Mouse (Mus musculus) heart, adult 8-10 months (tissue): ENCODE results near the gene Nlrx1. TPM values are rescaled to one million over a fixed set of nuclear protein-coding genes. Genes with fewer than 3 reads are reported as not detected.

Source experiments
- DNase-seq: peaks from one replicate; pipeline ENCODE4 v3.0.0; 2022; ENCODE audit warnings: low spot score
- total RNA-seq, 4 experiments: library from RNA; stranded (reverse); gene quantifications; 2 replicates each; pipeline ENCODE4 v1.2.4; 2022

The Nlrx1 gene
- total RNA-seq, 4 experiments from 2014 or later: 20.3 to 25.8 (median 24.9) TPM

DNA sequence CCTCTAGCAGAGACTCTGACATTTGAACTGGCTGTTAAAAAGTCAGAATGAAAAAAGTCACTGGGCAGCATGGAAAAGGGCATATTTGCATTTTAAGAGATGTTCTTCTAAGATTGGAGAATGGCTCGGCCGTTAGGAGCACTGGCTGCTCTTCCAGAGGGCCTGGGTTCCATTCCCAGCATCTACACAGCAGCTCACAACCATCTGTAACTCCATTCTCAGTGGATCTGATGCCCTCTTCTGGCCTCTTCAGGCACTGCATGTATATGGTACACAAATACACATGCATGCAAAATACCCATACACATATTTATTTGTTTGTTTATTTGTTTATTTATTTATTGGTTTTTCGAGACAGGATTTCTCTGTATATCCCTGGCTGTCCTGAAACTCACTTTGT, 678 bp upstream of the Nlrx1 start:
- DNase-seq: peak; percentile 24

DNA sequence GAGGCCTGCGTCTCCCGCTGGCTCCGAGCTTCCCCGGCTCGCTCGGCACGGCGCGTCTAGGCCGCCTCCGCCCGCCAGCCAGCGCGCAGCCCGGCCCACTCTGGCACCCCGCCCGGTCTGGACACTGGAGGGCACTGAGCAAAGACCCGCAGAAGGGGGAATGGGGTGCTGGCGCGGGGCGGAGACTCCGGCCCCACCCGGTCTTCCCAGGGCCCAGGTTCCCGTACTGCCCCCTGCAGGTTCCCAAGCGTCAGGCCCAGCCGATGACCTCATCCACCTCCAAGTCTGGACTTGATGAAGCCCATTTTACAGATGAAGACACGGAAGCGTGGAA, 405 bp downstream of the Nlrx1 start:
- peak; percentile 85 for DNase-seq

DNA sequence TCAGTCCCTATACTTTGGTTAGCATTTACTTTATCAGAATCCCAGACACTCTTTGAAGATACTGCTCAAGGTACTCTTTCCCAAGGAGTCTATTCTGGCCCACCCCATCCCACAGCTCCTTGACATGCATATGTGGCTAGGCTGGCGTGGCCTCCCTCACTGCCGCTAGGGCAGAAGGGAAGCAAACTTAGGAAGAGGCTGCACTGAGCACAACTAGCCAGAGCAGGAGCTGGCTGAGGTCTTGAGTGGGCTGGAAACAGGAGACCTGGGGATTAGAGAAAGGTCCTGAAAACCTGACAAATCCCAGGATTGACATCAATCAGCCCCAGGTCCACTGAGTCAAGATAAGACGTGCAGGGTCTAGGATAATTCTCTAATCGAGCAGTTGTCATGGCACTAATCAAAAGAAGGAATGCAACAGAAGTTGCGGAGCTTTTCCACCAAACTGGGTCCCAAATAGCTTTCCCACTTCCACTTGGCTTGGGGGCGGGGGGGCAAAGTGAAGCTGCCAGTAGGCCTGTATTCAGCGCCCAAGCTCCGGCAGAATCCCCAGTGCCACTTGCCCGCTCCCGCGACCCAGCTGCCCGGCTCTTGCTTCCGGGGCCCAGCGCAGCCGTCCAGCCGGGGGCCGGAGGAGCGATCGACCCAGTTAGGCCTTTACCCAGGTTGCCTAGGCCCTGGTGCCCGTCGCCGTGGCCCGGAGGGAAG, 926 bp downstream of the Nlrx1 start:
- DNase-seq: no peak

- no peak for DNase-seq
These were observed 1.7 kb downstream of the Nlrx1 start for GRCm38 (mm10) chr9:44266478-44267226.

GRCm38 (mm10) chr9:44261388-44261787, 7.0 kb downstream of the Nlrx1 start:
- DNase-seq: no peak

- no peak for DNase-seq
These were observed 9.4 kb downstream of the Nlrx1 start for GRCm38 (mm10) chr9:44259014-44259413.

- DNase-seq: no peak
These were observed 12.2 kb downstream of the Nlrx1 start for GRCm38 (mm10) chr9:44256213-44256612.

DNA sequence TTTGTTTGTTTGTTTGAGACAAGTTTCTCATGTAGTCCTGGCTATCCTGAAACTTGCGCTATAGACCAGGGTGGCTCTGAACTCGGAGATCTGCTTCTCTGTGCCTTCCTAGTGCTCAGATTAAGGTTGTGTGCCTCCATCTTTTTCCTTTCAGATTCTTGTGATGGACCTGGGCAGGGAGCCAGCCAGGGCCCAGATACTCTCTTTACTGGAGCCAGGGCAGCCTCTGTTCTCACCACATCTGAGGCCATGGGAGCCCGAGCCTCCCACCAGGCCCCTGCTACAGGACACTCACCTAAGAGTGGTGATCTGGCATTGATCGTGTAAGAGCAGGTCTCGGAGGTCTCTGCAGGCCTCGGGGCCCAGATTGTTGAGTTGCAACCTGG, 13.3 kb downstream of the Nlrx1 start:
- no peak for DNase-seq

DNA sequence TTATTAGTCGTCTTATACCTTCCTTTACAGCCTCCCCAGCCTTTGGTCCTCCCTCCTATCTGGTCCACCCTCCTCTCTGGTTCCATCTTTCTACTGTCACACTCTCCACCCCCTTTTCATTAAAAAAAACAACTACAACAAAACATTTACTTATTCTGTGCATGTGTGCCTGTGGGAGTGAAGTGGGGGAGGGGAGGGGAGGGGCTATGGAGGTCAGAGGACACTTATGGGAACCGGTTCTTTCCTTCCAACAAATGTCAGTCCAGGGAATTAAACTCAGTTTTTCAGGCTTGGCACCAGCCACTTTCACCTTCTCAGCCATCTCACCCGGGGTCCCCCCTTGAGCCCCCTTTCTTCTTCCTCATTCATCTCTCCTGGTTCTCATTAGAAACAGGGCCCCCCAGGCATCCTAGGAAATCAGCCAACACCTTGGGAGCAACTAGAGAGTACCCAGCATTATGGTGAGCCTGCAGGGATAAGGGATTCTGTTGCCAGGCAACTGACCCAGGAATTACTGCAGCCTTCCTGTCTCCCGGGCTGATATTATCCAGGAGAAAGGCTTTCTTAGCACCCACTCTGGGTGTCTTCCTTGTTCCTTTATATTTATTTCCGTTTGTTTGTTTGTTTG, 13.8 kb downstream of the Nlrx1 start:
- DNase-seq: no peak

DNA sequence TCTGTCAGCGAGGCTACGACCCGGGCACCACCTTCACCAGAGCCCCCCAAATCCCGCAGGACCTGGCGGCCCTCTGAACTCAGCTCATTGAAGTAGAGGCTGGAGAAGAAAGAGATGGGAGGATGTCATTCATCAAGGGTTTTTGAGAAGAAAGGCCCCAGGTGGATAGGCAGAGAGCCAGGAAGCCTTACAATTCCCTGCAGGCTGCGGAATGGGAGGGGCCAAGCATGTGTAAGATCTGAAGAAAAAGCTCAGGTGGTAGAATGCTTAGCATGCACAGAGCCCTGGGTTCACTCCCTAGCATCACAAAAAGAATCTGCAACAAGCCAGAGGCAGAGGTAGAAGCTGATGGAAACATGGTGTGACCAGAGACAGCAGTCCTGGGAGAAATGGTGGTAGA, 15.0 kb downstream of the Nlrx1 start:
- DNase-seq: no peak

GRCm38 (mm10) chr9:44251314-44251713, 17.1 kb downstream of the Nlrx1 start, which contains the start of gene Pdzd3:
Pdzd3 (minus strand) TSS chr9:44251471.
- no peak for DNase-seq

- DNase-seq: no peak
These were observed 18.0 kb downstream of the Nlrx1 start for GRCm38 (mm10) chr9:44250445-44250844.

DNA sequence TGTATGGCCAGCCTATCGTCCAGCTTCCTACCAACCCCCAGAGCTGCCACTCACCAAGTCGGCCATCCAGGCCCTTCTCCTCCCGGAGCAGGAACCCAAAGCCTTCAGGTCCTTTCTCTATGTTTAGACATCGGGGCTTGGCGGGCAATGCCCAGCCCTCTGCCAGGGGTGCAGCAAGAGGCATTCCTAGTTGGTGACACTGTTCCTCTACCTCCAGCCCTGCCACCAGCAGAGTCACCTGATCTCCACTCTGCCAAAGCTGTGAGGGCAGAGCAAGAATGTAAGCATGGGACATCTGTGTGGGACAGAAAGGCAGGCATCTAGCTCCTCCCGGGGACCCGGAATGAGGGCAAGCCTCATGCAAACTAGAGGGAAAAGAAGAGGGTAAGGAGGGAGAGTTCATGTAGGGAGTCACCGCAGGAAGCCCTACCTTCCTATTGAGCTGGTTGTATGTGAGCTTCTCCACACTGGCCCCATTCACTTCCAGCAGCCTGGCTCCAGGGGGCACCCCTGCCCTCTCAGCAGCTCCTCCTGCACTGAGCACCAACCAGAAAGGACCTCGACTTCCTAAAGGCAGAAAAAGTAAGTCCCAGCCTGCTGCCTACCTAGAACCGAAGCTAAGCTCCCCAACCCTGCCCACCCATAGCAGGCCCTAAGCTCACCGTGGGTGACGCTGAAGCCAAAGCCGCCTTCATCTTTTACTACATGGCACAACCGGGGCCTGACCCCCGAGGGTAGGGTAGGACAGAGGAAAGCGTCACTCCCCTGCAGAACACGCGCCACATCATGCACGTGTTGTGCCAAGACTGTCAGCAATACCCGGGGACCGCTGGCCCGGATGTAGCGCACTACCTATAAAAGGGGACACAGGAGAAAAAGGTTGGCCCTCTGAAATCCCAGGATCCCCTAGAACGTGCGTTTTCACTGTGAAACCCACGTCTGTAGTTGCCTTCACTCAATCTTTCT, 18.9 kb downstream of the Nlrx1 start:
- peak; percentile 56 for DNase-seq

DNA sequence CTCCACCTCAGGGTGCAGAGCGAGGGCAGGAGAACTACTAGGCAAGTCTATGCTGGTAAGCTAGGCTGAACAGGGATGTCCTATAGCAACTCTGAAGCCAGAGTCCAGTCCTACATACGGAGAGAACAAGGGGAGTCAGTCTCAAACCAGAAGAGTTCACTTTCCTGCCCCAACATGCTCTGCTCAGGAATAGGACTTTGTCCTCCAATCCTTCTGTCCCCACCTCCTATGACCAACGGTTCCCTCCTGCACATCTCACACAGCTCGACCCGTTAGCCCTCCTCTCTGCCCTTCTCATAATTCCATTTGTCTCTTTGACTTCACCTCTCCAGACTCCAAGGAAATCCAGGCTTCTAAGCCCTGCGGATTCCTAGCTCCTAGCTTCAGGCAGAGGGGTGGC, 20.5 kb downstream of the Nlrx1 start:
- DNase-seq: no peak

DNA sequence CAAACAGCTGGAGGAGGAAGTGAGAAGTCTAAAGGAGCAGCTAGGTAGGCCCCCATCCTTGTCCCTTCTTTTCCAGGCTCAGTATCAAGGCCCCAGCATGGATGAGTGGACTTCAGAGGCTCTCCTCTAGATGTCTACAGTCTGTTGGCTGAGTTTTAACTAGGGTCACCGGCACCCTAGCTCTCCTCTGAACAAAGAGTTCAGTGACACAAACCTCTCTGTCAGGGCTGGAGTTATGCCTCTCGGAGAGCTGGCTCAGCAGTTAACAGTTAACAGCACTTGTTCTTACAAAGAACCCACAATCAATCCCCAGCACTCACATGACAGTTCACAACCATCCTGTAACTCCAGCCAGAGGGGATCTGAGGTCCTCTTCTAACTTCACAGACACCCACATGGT, 24.8 kb downstream of the Nlrx1 start:
- no peak for DNase-seq

DNA sequence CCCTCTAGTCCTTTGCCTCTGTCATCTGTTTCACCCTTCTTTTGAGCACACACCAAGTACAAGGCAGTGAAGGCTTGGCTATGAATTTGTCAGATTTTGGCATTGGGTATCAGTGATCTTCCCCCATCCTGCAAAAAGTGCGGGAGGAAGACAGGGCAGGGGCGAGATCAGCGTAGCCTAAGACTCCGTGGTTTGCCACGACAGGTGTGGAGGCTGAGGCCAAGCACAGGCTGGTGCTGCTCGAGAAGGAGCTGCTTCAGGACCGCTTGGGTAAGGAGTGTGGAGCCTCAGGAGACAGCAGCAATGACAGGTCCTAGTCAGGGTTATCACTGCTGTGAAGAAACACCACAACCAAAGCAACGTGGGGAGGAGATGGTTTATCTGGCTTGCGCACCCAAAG, 27.0 kb downstream of the Nlrx1 start:
- no peak for DNase-seq

GRCm38 (mm10) chr9:44240911-44241310, 27.5 kb downstream of the Nlrx1 start:
- no peak for DNase-seq

DNA sequence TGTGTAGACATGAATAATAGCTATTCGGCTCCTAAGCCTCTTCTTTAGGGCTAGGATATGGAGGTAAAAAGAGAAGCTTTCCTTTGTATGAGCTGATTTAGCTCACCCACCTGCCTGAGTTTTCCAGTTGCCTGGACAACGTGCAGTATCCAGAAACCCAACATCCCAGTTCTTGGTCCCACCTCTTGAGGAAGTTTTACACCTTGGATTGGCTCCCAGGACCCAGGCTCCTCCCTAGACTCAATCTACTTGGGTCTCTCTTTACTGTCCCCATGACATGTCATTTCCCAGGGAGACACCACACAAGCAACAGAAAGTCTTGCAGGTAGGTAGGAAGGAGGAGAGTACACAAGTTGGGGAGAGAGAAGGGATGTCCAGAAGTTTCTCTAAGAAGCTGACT, 28.0 kb downstream of the Nlrx1 start, which contains the start of gene Ccdc153:
TSS of gene Ccdc153 (plus strand) at position 278 of the 400 bp plus-strand sequence.
- no peak for DNase-seq

- peak; percentile 60 for DNase-seq
These were observed 29.0 kb downstream of the Nlrx1 start for GRCm38 (mm10) chr9:44239447-44239846.

- no peak for DNase-seq
These were observed 29.8 kb downstream of the Nlrx1 start for GRCm38 (mm10) chr9:44238501-44239190.

GRCm38 (mm10) chr9:44237128-44237527, 31.3 kb downstream of the Nlrx1 start:
- no peak for DNase-seq
